Mouse (Mus musculus) G1E (cell line): ENCODE data around the gene Slc19a1. TPM values are rescaled to one million over a fixed set of nuclear protein-coding genes. Genes with fewer than 3 reads are reported as not detected.

ENCODE experiments used
- ATAC-seq: 2 replicates; pipeline ENCODE4 v1.8.0; 2016; ENCODE audit warnings: mild to moderate bottlenecking; ENCODE audit not compliant: insufficient number of reproducible peaks, poor library complexity, low FRiP score, severe bottlenecking; ENCODE audit errors: extremely low read depth
- DNase-seq: peaks from one replicate; pipeline ENCODE4 v3.0.0; 2012; ENCODE audit warnings: low spot score
- H3K27me3 ChIP-seq: 2 replicates; pipeline ENCODE4 v1.6.1; 2012; ENCODE audit warnings: mild to moderate bottlenecking, low read length, inconsistent platforms; ENCODE audit not compliant: insufficient read depth
- H3K36me3 ChIP-seq: replicated peaks from 2 replicates; pipeline ENCODE3; 2012; ENCODE audit warnings: mild to moderate bottlenecking, inconsistent platforms
- H3K4me1 ChIP-seq: 2 replicates; pipeline ENCODE4 v1.6.1; 2012; ENCODE audit warnings: low read depth, low read length, inconsistent platforms, mixed read lengths; ENCODE audit not compliant: insufficient read depth
- H3K4me3 ChIP-seq: 2 replicates; pipeline ENCODE4 v1.5.1; 2012; ENCODE audit warnings: low read depth, mild to moderate bottlenecking, inconsistent platforms, low read length, moderate library complexity, mixed read lengths
- H3K9me3 ChIP-seq: replicated peaks from 2 replicates; pipeline ENCODE4 v1.6.1; 2012; ENCODE audit warnings: inconsistent platforms
- CTCF ChIP-seq: IDR thresholded peaks from 2 replicates; pipeline ENCODE4 v1.5.1; 2012; ENCODE audit warnings: low read depth, low read length, inconsistent platforms, mixed read lengths
- GATA1 ChIP-seq: IDR thresholded peaks from 2 replicates; pipeline ENCODE4 v1.6.1; 2012; ENCODE audit warnings: borderline replicate concordance, low read length, inconsistent platforms, mixed read lengths
- GATA2 ChIP-seq: IDR thresholded peaks from 2 replicates; pipeline ENCODE4 v1.6.1; 2012; ENCODE audit warnings: low read depth, low read length, inconsistent platforms, borderline replicate concordance
- POLR2AphosphoS5 ChIP-seq: IDR thresholded peaks from 2 replicates; pipeline ENCODE4 v1.6.1; 2012; ENCODE audit warnings: low read depth, low read length, inconsistent platforms; ENCODE audit not compliant: insufficient replicate concordance
- TAL1 ChIP-seq: conservative IDR thresholded peaks from 2 replicates; pipeline ENCODE4 v1.6.1; 2012; ENCODE audit warnings: low read depth, low read length, inconsistent platforms, mixed read lengths
- polyA plus RNA-seq: library from polyadenylated mRNA; stranded (reverse); fragments of >175 nt; gene quantifications from 2 replicates; pipeline ENCODE4 v1.2.3, GENCODE M21; 2012
- total RNA-seq, 2 experiments: library from RNA; stranded (forward) in 1 of 2; stranded (reverse) in 1 of 2; fragments of 200-1000 nt in 1 of 2; fragments of >200 nt in 1 of 2; fragmentation: Nextera tagmentation in 1 of 2; gene quantifications; 2 replicates each; pipeline ENCODE4 v1.2.3; 2014 to 2017

Slc19a1 gene
- total and polyA plus RNA-seq, 3 experiments: 9.8 to 39.0 (median 10.5) TPM

- H3K9me3 ChIP-seq: no peaks in the 10 kb centered on the region
- H3K27me3 ChIP-seq: peaks cover 26% of the 10 kb centered on the region
- TF ChIP-seq CTCF (no peak), TAL1 (no peak), POLR2AphosphoS5 (no peak), GATA1 (no peak), GATA2 (no peak)
- DNase-seq (no peak), ATAC-seq (no peak)
- H3K4me1 ChIP-seq: peaks cover 2% of the 10 kb centered on the region; the same call in 1 of the 2 replicates
- no peaks in the 10 kb centered on the region for H3K36me3 ChIP-seq
- no peak overlapping the region for H3K4me3 ChIP-seq
Measured at GRCm38 (mm10) chr10:77017662-77018061, 14.4 kb upstream of the Slc19a1 start.

DNA sequence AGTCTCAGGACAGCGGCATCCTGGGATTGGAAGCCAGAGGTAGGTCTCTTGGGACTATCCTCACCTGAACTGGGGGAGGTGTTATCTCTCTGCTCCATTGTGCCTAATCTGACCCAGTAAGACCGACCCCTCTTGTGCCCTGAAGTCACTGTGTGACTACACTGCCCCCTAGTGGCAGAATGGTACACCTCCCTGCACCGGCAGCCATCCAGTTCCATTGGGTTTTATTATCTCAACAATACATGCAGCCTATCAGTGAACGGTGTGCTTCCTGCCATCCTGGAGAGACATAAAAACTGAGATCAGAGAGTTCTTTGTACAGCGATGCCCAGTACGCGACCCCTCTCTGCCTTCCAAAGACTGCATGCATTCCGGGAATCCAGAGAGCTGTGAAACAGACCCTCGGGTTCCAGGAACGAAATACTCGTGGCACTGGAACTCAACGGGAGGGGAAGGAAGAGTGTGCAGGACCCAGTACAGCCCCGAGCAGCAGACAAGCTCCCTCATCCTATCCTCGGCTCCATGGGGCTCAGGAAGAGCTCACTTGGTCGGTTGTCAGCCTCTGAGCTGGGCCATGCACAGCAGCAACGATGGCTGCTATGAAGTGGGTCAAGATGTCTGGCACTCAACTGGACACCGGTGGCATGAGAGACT is 10.5 kb upstream of the Slc19a1 start:
- ATAC-seq (no peak; the same call in 1 of the 2 replicates), DNase-seq (peak; percentile 49)
- no peaks in the 10 kb centered on the region for H3K36me3 ChIP-seq
- H3K4me1 ChIP-seq: peaks cover 2% of the 10 kb centered on the region; the same call in 1 of the 2 replicates
- no peaks in the 10 kb centered on the region for H3K9me3 ChIP-seq
- H3K4me3 ChIP-seq: no peak overlapping the region
- H3K27me3 ChIP-seq: peaks cover 40% of the 10 kb centered on the region
- TF ChIP-seq CTCF: peak; percentile 95
- TF ChIP-seq TAL1: no peak

DNA sequence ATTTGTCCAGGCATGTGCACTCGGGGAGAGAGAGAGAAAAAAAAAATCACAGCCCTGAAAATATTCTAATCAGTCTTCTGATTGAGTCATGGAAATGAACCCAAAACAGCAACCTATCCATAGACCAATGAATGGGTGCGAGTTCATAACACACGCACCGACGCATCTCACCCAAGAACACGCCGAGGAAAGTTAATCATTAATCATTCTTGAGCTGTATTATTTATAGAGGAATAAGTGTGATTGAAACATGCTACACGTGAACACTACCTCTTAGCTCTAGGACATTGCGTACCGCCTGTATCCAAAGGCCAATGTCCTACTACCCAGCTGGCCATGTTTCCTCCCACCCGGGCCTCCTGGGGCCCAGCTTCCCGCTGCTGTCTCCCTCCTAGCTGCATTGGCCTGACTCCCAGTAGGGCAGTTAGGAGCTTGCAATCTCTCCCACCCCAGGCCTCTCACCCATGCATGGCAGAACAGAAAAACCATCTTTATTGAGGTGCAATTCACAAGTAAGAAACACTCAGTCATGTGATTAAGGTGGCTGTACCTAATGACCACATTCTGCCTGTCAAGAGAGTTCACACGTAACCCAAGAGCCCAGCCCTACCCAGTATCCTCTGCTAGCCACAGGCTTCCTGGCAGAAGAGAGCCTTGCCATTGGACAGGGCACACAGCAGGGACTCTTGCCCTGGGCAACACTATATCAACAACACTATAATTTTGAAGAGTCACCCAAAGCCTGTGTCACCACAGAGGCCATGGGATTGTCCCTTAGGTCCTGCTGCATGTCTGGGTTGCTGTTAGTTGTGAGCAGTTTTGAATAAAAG is 9.5 kb upstream of the Slc19a1 start:
- Histone ChIP-seq H3K9me3 (no peaks in the 10 kb centered on the region), H3K4me1 (peaks cover 2% of the 10 kb centered on the region; the same call in 1 of the 2 replicates), H3K36me3 (no peaks in the 10 kb centered on the region), H3K4me3 (no peak overlapping the region), H3K27me3 (peaks cover 44% of the 10 kb centered on the region)
- no peak for DNase-seq
- no peak for ATAC-seq
- TF ChIP-seq CTCF (no peak), TAL1 (no peak), GATA1 (no peak), GATA2 (no peak), POLR2AphosphoS5 (no peak)

GRCm38 (mm10) chr10:77024231-77024630 is 7.8 kb upstream of the Slc19a1 start:
- Histone ChIP-seq H3K4me1 (peaks cover 2% of the 10 kb centered on the region; the same call in 1 of the 2 replicates), H3K9me3 (no peaks in the 10 kb centered on the region), H3K4me3 (no peak overlapping the region), H3K27me3 (peaks cover 49% of the 10 kb centered on the region), H3K36me3 (no peaks in the 10 kb centered on the region)
- DNase-seq (no peak), ATAC-seq (no peak)
- TF ChIP-seq CTCF (no peak), TAL1 (no peak), GATA1 (no peak), POLR2AphosphoS5 (no peak), GATA2 (no peak)

DNA sequence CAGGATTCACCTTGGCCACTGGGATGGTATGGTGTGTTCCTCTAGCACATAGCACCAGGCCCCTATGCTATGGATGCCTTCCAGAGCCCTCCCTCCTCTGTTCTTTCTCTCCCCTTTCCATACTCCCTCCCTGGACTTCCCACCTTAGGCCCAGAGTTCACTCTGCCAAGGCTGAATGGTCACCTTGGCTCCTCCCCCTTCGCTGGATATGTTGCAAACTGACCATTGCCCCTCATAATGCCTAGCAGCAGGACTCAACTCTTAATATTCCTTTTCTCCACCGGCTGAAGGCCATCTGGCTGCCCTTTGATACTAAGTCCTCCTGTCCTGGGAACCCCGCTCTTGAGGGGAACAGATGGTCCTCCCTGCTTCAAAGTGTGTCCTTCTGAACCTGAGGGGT is 5.1 kb upstream of the Slc19a1 start:
- H3K27me3 ChIP-seq: peaks cover 59% of the 10 kb centered on the region
- no peak overlapping the region for H3K4me3 ChIP-seq
- peaks cover 10% of the 10 kb centered on the region; the same call in 1 of the 2 replicates for H3K4me1 ChIP-seq
- H3K36me3 ChIP-seq: no peaks in the 10 kb centered on the region
- H3K9me3 ChIP-seq: no peaks in the 10 kb centered on the region
- TF ChIP-seq POLR2AphosphoS5 (no peak), CTCF (no peak), GATA2 (no peak), GATA1 (no peak), TAL1 (no peak)
- ATAC-seq: no peak
- DNase-seq: no peak

DNA sequence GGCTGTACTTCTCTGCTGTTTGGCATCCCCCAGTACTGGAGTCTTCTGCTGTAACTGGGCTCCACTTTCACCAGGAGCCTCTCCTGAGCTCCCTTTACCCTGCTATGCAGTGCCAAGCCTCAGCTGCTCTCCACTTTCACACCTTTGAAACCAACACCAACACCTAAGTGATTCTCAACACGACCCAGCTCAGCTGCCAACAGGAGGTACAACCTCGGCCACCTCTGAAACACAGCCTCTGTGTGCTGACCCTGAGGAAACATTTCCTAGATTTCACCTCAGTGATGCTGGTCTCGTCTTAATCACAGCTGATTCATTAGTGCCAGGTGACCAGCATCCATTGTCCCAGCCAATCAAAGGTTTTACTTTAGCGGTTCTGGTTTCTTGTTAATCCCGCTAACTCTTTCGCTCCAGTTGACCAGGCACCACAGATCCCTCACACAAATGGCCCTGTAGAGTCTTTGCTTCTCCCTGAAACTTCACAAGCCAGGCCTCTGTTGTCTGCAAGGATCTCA is 3.2 kb upstream of the Slc19a1 start:
- H3K4me1 ChIP-seq: peaks cover 25% of the 10 kb centered on the region
- H3K9me3 ChIP-seq: no peaks in the 10 kb centered on the region
- H3K27me3 ChIP-seq: peaks cover 64% of the 10 kb centered on the region
- DNase-seq: no peak
- no peak for ATAC-seq
- TF ChIP-seq GATA1 (no peak), POLR2AphosphoS5 (no peak)
- no peak overlapping the region for H3K4me3 ChIP-seq
- no peaks in the 10 kb centered on the region for H3K36me3 ChIP-seq
